Mouse (Mus musculus) intestine, embryonic 14.5 days (tissue): ENCODE measurements around the gene Ssty2. TPM values are rescaled to one million over a fixed set of nuclear protein-coding genes. Genes with fewer than 3 reads are reported as not detected.
"Not testable (repeated sequence)": the region's sequence is repeated elsewhere in the genome, so short reads cannot be mapped to it uniquely, and the experiment has no call there.

Source experiments
- ATAC-seq: fragments of 200-750 bp; cut with Nextera tagmentation; replicated peaks from 2 replicates; pipeline ENCODE4 v1.8.0; 2017; ENCODE audit warnings: low read depth, moderate number of reproducible peaks, moderate TSS enrichment, moderate library complexity; ENCODE audit not compliant: low FRiP score, low TSS enrichment
- DNase-seq: peaks from one replicate; pipeline ENCODE4 v3.0.0-alpha.2; 2018; ENCODE audit warnings: low spot score
- H3K27ac ChIP-seq: fragments of 300-500 bp; sonication (generic); 2 replicates; pipeline ENCODE4 v1.5.1; 2014; ENCODE audit warnings: low read depth, mild to moderate bottlenecking, control low read depth
- H3K27me3 ChIP-seq: fragments of 300-500 bp; sonication (generic); replicated peaks from 2 replicates; pipeline ENCODE4 v1.6.1; 2014; ENCODE audit warnings: low read length, control low read depth; ENCODE audit not compliant: control insufficient read depth, insufficient read depth
- H3K36me3 ChIP-seq: fragments of 300-500 bp; sonication (generic); 2 replicates; pipeline ENCODE4 v1.6.1; 2014; ENCODE audit warnings: low read length, control low read depth; ENCODE audit not compliant: control insufficient read depth, insufficient read depth
- H3K4me1 ChIP-seq: fragments of 300-500 bp; sonication (generic); replicated peaks from 2 replicates; pipeline ENCODE4 v1.6.1; 2014; ENCODE audit warnings: low read length, control low read depth, mixed read lengths; ENCODE audit not compliant: control insufficient read depth, insufficient read depth
- H3K4me2 ChIP-seq: fragments of 300-500 bp; sonication (generic); 2 replicates; pipeline ENCODE4 v1.6.1; 2014; ENCODE audit warnings: low read length
- H3K4me3 ChIP-seq: fragments of 300-500 bp; sonication (generic); 2 replicates; pipeline ENCODE4 v1.5.1; 2014; ENCODE audit warnings: low read depth, low read length, control low read depth, mixed read lengths
- H3K9ac ChIP-seq: fragments of 300-500 bp; sonication (generic); 2 replicates; pipeline ENCODE4 v1.6.1; 2014; ENCODE audit warnings: mild to moderate bottlenecking, low read length
- H3K9me3 ChIP-seq: fragments of 300-500 bp; sonication (generic); 2 replicates; pipeline ENCODE4 v1.6.1; 2016; ENCODE audit warnings: low read length, control low read depth; ENCODE audit not compliant: control insufficient read depth
- WGBS: fragments of 180-500 bp; shearing (Covaris S2); extraction: QIAGEN DNeasy Blood & Tissue Kit; methylation state at CpG from one replicate; pipeline ENCODE4 v1.1.7; 2014; 5-methylcytosine and 5-hydroxymethylcytosine counted together
- polyA plus RNA-seq: library from polyadenylated mRNA; unstranded; fragments of >200 nt; fragmentation: Nextera tagmentation; extraction: Ambion mirVana; gene quantifications from 2 replicates; pipeline ENCODE4 v1.2.1, GENCODE M21; 2014

Gene Ssty2
- polyA plus RNA-seq = not detected in 2 replicates

- H3K27ac ChIP-seq, H3K4me3 ChIP-seq, ATAC-seq, H3K4me2 ChIP-seq, H3K9ac ChIP-seq, H3K36me3 ChIP-seq, H3K4me1 ChIP-seq, DNase-seq, H3K27me3 ChIP-seq, H3K9me3 ChIP-seq: not testable (repeated sequence)
- no CpG with 5 or more reads among the region's 4 CpGs for WGBS
These were observed at the start of gene Ssty2 for GRCm38 (mm10) chrY:67047972-67048371. TSS of gene Ssty2 (minus strand) at chrY:67048072.
